Mouse (Mus musculus) adrenal gland, adult 8-10 months (tissue): ENCODE results near the gene Themis. TPM values are rescaled to one million over a fixed set of nuclear protein-coding genes. Genes with fewer than 3 reads are reported as not detected.

Experiments used
- DNase-seq: peaks from one replicate; pipeline ENCODE4 v3.0.0; 2022
- total RNA-seq, 4 experiments: library from RNA; stranded (reverse); gene quantifications; 2 replicates each; pipeline ENCODE4 v1.2.4; 2022

Gene Themis
- total RNA-seq: under 1 TPM; 0.06 to 0.65 (median 0.25) TPM

DNA sequence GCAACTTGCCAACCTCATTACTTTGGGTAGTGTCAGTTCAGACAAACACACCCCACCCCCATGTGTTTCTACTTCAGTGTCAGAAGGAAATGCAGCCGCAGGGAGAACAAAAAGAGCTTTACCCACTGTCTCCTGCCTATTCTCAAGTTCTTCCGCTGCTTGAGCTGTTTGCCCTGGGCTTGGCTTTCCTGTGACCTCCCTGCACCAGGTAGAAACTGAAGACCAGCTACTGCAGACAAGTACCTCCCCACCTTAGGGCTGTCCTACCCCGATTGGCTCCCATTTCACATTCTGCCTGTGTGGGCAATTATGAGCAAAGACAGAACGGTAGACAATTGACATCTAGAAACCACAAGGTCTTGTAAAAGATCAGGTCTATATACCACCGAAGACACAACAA lies at the start of gene Themis:
TSS of gene Themis (plus strand) at position 100 of the 400 bp plus-strand sequence.
- no peak for DNase-seq

- DNase-seq: no peak
Observed at GRCm38 (mm10) chr10:28619415-28619814, 48.7 kb upstream of the Themis start.

DNA sequence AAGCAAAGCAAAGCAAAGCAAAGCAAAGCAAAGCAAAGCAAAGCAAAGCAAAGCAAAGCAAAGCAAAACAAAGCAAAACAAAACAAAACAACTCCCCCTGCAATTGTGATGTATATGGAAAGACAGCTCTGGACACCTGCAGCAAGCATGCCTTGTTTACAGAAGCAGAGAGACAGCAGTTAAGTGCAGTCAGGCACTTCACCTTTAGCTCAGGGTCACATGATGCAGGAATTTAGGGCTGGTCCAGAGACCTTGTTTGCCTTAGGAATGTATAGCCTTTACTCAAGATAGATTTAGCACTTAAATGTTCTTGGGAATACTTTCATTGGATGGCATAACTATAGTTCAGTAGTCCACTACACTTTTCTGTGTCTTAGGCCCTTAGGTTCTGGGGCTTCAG lies 32.1 kb upstream of the Themis start:
- DNase-seq: no peak

GRCm38 (mm10) chr10:28641887-28642286 lies 26.3 kb upstream of the Themis start:
- DNase-seq: no peak

GRCm38 (mm10) chr10:28647855-28648254 lies 20.3 kb upstream of the Themis start:
- no peak for DNase-seq

GRCm38 (mm10) chr10:28649109-28649899 lies 18.9 kb upstream of the Themis start:
- no peak for DNase-seq

DNA sequence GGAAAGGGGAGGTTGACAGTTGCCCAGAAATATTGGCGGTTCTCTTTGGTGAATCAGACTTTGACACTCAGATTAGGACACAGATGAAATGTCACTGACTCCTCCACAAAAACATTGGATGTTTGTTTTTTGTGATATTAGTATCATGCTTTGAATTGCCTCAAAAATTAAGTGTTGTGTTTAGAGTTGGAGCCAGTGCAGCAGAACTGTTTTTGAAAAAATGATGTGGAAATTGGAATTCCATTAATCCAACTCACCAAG lies 18.3 kb upstream of the Themis start:
- no peak for DNase-seq

- no peak for DNase-seq
Observed at GRCm38 (mm10) chr10:28651910-28652309, 16.2 kb upstream of the Themis start.

DNA sequence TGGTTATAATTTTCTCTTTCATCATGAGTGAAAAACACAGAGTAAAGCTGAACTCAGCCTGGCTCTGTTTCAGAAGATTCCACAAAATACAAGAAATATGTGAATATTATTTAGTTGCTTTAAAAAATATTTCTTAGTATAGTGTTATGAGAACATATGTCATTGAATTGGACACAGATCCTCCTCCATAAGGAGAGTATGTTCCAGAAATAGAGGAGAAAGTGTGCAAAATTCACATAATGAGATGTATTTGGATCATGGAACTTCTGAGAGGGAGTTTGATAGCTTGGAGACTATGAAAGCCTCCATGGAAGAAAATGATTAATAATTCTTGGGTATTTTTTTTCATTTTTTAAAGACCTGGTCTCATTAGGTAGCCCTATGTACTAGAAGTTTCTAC lies 13.4 kb upstream of the Themis start:
- DNase-seq: no peak

GRCm38 (mm10) chr10:28665141-28665540 lies 3.0 kb upstream of the Themis start:
- DNase-seq: no peak

GRCm38 (mm10) chr10:28673931-28674330 lies 5.8 kb downstream of the Themis start:
- no peak for DNase-seq

GRCm38 (mm10) chr10:28675337-28675736 lies 7.2 kb downstream of the Themis start:
- no peak for DNase-seq

DNA sequence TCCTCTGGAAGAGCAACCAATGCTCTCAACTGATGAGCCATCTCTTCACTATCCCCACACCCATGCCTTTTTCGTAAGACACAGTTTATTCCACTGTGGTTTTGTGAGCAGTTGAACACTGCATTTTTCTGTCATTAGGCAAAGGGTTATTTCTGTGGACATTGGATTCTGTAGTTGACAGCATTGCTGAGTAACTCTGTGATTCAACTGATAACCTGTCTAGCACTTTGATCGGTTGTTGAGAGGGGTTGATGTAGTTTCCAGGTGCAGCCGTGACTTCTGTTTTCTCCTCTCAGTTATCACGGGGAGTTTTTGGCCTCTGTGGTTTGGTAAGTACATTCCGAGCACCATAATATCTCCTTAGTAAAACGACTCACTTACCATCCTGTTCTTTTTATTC lies 26.8 kb downstream of the Themis start:
- no peak for DNase-seq

GRCm38 (mm10) chr10:28696032-28696431 lies 27.9 kb downstream of the Themis start:
- no peak for DNase-seq

DNA sequence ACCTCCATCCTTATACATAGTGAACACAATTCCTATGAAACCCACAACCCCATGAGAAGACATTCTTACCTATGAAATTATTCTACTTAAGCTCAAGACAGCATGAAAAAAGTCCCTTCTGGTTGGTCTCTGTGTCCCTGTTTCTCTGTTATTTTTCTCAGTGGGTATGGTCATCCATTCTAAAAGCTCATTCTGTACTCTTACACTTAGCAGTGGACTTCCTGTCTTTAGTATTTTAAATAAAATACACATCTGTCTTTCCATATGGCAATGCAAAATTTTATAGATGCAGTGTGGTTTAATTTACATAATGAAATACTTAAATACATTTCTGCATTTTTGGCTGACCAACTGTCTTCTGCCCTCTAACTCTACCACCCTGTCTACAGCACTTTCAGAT lies 30.0 kb downstream of the Themis start:
- DNase-seq: no peak

DNA sequence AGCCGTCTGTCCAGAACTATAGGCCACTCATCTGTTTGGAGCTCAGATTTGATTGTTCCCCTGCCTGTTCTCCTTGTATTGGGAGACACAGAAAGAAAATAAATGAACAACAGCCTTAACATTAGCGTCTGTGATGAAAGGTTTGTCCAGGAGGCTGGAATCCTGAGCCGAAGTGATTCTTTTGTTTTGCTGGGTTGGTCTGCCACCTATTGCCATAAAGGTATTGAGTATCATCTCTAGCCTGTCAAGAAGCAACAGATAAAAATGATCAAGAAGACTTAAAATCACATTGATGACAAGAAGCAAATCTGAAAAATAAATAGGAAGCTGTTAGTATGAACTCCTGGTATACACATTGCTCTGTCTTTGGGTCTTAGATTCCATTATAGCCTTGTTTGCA lies 53.7 kb downstream of the Themis start:
- no peak for DNase-seq

- no peak for DNase-seq
Observed at GRCm38 (mm10) chr10:28723266-28723665, 55.1 kb downstream of the Themis start.

DNA sequence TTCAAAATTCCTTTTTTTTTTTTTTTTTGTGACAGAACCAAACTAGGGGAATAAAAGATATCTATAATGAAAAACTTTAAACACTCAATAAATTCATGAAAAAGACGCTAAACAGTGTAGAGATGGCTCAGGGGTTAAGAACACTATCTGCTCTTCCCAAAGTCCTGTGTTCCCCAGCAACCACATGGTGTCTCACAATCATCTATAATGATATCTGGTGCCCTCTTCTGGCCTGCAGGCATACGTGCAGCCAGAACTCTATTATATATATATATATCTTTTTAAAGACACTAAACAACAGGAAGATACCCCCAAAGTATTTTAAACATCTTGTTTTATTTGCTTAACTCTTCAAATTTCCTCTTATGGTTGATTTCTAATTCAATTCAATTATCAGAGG lies 62.0 kb downstream of the Themis start:
- DNase-seq: no peak

DNA sequence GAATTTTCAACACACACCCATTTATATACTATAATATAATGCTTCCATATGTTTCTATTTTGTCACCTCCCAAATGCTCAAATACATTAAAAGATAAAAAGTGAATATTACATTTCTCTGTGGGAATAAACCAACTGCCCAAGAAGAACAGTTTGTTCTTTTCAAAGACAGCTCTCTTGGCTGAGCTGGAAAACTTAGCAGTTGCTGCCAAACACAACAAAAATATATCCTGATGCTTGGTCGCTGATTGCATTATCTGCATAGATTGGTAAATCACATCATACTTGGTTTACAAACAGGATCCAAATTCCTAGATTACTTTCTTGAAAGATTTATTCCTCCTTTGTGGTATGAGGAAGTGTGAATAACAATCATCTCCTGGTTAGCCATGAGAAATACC lies 69.8 kb downstream of the Themis start:
- DNase-seq: no peak

DNA sequence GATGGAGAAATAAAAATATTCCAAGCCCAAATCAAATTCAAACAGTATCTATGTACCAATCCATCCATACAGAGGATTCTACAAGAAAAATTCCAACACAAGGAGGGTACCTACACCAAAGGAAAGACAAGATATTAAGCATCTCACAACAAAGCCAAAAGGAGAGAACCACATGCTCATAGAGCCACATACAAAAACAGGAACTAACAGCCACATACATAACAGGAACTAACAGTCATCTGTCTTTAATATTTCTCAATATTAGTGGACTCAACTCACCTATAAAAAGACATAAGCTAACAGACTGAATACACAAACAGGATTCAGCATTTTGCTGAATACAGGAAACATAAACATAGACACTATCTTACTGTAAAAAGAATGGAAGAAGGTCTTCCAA lies 78.3 kb downstream of the Themis start:
- no peak for DNase-seq

GRCm38 (mm10) chr10:28753321-28753720 lies 85.2 kb downstream of the Themis start:
- no peak for DNase-seq

DNA sequence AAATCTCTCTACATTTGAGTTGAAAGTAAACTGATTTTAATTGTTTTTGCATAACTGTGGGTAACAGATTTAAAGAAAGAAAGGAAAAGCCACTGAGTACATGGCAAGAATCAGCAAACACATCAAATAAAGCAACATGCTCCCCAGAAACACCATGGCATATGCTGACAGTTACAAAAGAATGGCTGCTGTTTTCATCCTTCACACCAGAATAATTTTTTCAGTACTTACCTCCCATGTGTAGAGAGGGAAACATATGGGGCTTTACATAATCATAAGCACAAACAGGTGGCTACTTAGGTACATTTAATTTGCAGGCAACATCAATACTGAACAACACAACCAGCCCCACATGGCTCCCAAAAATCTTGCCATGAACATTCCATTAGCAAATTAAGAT lies 86.8 kb downstream of the Themis start:
- no peak for DNase-seq

- no peak for DNase-seq
Observed at GRCm38 (mm10) chr10:28776777-28777402, 108.7 kb downstream of the Themis start.

DNA sequence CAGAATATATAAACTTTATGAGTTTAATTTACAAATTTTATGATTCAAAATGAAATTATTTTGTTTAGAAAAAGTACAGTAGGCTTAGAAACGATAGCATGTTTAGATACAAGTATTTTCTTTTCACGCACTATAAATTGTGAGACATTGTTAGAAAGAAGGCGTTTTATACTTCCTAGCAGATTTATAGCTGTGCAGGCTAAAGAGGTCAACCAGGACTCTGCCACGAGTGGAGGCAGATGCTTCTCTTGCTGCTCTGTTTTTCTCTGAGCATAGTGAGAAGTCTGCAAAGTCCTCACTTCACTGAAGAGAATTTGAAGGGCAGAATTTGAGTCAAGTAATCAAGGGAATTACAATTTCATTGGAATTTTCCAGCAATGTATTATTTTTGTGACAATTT lies 131.3 kb downstream of the Themis start:
- DNase-seq: no peak

DNA sequence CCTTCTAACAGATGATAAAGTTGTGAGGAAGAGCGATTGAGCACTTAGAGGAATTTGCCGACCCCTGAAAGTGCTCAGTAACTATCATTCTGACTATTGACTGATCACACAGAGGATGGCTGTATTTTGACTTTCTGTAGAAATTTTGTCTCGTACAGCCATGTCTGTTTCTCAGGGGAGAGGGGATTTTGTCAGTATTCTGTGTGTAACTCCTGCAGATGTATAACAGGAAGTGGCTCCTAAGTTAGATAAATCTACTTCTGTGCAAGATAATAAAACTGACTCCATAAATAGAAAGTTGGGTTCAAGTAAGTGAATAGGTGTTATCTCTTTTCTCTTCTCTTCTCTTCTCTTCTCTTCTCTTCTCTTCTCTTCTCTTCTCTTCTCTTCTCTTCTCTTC lies 137.0 kb downstream of the Themis start:
- no peak for DNase-seq
